Mouse (Mus musculus) kidney, embryonic 16.5 days (tissue): ENCODE results near the gene Lsm2. TPM values are rescaled to one million over a fixed set of nuclear protein-coding genes. Genes with fewer than 3 reads are reported as not detected.
A peak's percentile ranks its signal among the peaks of the same experiment; 100 is the strongest.
"Not testable (repeated sequence)": the region's sequence is repeated elsewhere in the genome, so short reads cannot be mapped to it uniquely, and the experiment has no call there.

Source experiments
- ATAC-seq: fragments of 200-750 bp; cut with Nextera tagmentation; 2 replicates; pipeline ENCODE4 v1.8.0; 2017; ENCODE audit warnings: moderate TSS enrichment; ENCODE audit not compliant: low FRiP score, low TSS enrichment
- H3K27ac ChIP-seq: fragments of 300-500 bp; sonication (generic); 2 replicates; pipeline ENCODE4 v1.5.1; 2014; ENCODE audit warnings: low read length
- H3K27me3 ChIP-seq: fragments of 300-500 bp; sonication (generic); 2 replicates; pipeline ENCODE4 v1.6.1; 2014; ENCODE audit warnings: low read length, control low read depth, mixed read lengths; ENCODE audit not compliant: insufficient read depth
- H3K36me3 ChIP-seq: fragments of 300-500 bp; sonication (generic); 2 replicates; pipeline ENCODE4 v1.6.1; 2014; ENCODE audit warnings: low read length, control low read depth, mixed read lengths; ENCODE audit not compliant: insufficient read depth
- H3K4me1 ChIP-seq: fragments of 300-500 bp; sonication (generic); 2 replicates; pipeline ENCODE4 v1.6.1; 2014; ENCODE audit warnings: low read length, control low read depth, mixed read lengths; ENCODE audit not compliant: insufficient read depth
- H3K4me2 ChIP-seq: fragments of 300-500 bp; sonication (generic); replicated peaks from 2 replicates; pipeline ENCODE4 v1.6.1; 2014; ENCODE audit warnings: low read depth, low read length
- H3K4me3 ChIP-seq: fragments of 300-500 bp; sonication (generic); 2 replicates; pipeline ENCODE4 v1.5.1; 2014; ENCODE audit warnings: mild to moderate bottlenecking, low read length
- H3K9ac ChIP-seq: fragments of 300-500 bp; sonication (generic); replicated peaks from 2 replicates; pipeline ENCODE4 v1.6.1; 2014; ENCODE audit warnings: low read length
- H3K9me3 ChIP-seq: fragments of 300-500 bp; sonication (generic); 2 replicates; pipeline ENCODE4 v1.6.1; 2016; ENCODE audit warnings: low read length, control low read depth
- WGBS: fragments of 180-500 bp; shearing (Covaris S2); extraction: QIAGEN DNeasy Blood & Tissue Kit; methylation state at CpG from one replicate; pipeline ENCODE4 v1.1.7; 2014; 5-methylcytosine and 5-hydroxymethylcytosine counted together
- polyA plus RNA-seq: library from polyadenylated mRNA; unstranded; fragments of >200 nt; fragmentation: Nextera tagmentation; extraction: Ambion mirVana; gene quantifications from 2 replicates; pipeline ENCODE4 v1.2.1, GENCODE M21; 2015

Gene Lsm2
- polyA plus RNA-seq, 1 experiment from 2014 or later, result 206 TPM

DNA sequence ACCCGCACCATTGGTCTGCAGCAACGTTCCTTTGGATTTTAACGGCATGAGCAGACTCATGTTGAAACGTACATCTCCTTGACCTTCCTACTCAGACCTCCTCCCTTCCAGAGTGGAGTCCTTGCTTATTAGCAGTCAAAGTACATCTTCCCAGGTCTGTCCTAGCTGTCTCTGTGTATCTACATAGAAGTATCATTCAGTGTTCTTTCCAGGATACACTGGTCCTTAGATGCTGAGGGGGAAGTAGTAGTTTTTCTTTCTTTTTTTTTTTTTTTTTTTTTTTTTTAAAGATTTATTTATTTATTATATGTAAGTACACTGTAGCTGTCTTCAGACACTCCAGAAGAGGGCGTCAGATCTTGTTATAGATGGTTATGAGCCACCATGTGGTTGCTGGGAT is 24.2 kb downstream of the Lsm2 start:
- H3K4me3 ChIP-seq, H3K9me3 ChIP-seq, ATAC-seq, H3K4me2 ChIP-seq, H3K27ac ChIP-seq, H3K9ac ChIP-seq, H3K27me3 ChIP-seq: not testable (repeated sequence)
- Histone ChIP-seq H3K36me3 (peaks cover 58% of the 10 kb centered on the region), H3K4me1 (peaks cover 17% of the 10 kb centered on the region)
- 94% methylated on average over 4 of the region's 5 CpGs for WGBS

DNA sequence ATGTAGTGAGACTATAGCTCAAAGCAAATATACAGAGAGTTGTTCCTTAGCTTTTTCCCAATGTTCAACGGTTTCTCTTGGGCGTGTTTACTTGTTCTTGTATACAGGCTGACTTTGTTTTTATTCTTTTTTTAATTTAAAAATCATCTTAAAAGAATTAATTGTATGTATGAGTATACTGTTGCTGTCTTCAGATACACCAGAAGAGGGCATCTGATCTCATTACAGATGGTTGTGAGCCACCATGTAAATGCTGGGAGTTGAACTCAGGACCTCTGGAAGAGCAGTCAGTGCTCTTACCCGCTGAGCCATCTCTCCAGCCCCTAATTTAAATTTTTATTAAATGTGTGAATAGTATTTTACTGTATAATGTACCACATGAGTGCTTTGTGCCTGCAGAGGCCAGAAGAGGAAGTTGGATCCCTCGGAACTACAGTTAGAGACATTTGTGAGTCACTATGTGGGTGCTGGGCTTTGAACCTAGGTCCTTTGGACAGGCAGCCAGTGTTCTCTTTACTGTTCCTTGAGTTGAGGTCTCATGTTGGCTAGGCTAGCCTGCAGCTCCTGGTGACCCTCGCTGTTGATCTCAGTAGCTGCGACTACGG is 25.8 kb downstream of the Lsm2 start:
- no peak overlapping the region for H3K4me3 ChIP-seq
- no peaks in the 10 kb centered on the region for H3K27me3 ChIP-seq
- no peak overlapping the region for H3K4me2 ChIP-seq
- H3K27ac ChIP-seq, result no peak overlapping the region
- no peak for ATAC-seq
- WGBS, result 96% methylated on average over 7 of the region's 7 CpGs
- H3K4me1 ChIP-seq, result peaks cover 11% of the 10 kb centered on the region
- no peak overlapping the region for H3K9ac ChIP-seq
- H3K9me3 ChIP-seq, result no peaks in the 10 kb centered on the region
- H3K36me3 ChIP-seq, result peaks cover 74% of the 10 kb centered on the region

DNA sequence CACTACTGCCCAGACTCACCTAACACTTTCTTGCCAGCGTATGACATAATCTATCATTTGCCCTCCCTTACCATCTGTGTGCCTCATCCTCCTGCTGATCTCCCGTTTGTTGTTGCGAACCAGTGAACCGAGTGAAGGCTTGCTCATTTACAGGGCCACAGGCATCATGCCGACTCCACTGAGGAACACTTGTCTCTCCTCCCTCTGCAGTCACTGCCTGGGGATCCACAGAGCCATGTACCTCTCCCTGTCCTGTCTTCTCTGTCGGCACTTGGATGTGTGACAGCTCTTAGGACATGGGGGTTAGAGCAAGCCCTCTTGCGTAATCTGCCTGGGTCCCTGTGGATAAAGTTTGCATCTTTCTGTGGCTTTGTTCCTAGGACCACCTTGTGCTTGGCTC is 27.9 kb downstream of the Lsm2 start:
- Histone ChIP-seq H3K4me1 (no peaks in the 10 kb centered on the region), H3K9me3 (no peaks in the 10 kb centered on the region), H3K4me2 (no peak overlapping the region), H3K36me3 (peaks cover 89% of the 10 kb centered on the region), H3K4me3 (no peak overlapping the region), H3K27ac (no peak overlapping the region), H3K27me3 (no peaks in the 10 kb centered on the region), H3K9ac (no peak overlapping the region)
- 75% methylated on average over 7 of the region's 7 CpGs for WGBS
- no peak for ATAC-seq

DNA sequence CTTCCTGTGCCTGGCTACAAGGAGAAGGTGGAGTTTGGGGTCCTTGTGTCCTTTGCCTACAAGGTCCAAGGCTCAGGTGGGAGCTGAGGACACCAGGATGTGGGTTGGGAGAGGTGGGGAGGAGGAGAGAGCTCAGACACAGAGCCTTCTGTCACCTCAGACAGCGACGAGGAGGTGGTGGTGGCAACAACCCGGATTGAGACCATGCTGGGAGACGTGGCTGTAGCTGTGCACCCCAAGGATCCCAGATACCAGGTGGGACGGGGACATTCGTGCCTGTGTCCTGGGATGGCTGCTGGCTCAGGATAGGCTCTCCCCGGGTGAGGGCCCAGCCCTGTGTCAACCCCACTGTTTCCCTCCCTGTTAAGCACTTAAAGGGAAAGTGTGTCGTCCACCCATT is 29.8 kb downstream of the Lsm2 start:
- Histone ChIP-seq H3K27ac (no peak overlapping the region), H3K27me3 (no peaks in the 10 kb centered on the region), H3K36me3 (peaks cover 92% of the 10 kb centered on the region), H3K4me1 (no peaks in the 10 kb centered on the region), H3K4me3 (no peak overlapping the region), H3K9me3 (no peaks in the 10 kb centered on the region), H3K9ac (no peak overlapping the region), H3K4me2 (no peak overlapping the region)
- no peak for ATAC-seq
- 96% methylated on average over 8 of the region's 8 CpGs for WGBS

DNA sequence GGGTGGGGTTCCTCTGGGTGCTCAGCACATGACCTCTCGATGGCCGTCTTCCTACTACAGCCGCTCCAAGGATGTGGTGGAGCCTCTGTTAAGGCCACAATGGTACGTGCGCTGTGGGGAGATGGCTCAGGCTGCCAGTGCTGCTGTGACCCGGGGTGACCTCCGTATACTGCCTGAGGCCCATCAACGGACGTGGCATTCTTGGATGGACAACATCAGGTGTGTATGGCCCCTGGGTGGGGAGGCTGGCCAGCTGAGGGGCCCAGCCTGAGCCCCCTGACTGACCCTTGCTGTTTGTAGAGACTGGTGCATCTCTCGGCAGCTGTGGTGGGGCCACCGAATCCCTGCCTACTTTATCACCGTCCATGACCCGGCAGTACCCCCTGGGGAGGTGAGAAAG is 30.8 kb downstream of the Lsm2 start:
- Histone ChIP-seq H3K4me3 (no peak overlapping the region), H3K9ac (no peak overlapping the region), H3K36me3 (peaks cover 85% of the 10 kb centered on the region), H3K27ac (no peak overlapping the region), H3K9me3 (no peaks in the 10 kb centered on the region), H3K27me3 (no peaks in the 10 kb centered on the region), H3K4me2 (no peak overlapping the region), H3K4me1 (no peaks in the 10 kb centered on the region)
- no peak for ATAC-seq
- WGBS, result 78% methylated on average over 13 of the region's 13 CpGs

DNA sequence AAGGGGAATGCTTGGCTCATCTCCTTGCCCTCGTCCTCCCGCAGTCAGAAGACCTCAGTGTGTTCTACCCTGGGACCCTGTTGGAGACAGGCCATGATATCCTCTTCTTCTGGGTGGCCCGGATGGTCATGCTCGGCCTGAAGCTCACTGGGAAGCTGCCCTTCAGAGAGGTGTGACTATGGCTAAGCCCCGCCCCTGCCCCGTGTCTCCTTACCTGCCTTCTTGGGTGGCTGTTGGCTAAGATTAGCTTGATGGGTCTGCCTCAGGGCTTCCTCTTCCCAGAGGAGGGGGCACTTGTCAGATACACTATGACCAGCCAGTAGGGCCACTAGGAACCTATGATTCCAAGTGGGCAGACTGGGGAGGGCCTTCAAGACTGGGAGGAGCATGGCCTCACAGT is 31.6 kb downstream of the Lsm2 start:
- Histone ChIP-seq H3K4me1 (no peaks in the 10 kb centered on the region), H3K4me2 (no peak overlapping the region), H3K27ac (no peak overlapping the region), H3K27me3 (no peaks in the 10 kb centered on the region), H3K4me3 (no peak overlapping the region), H3K36me3 (peaks cover 77% of the 10 kb centered on the region), H3K9ac (no peak overlapping the region), H3K9me3 (no peaks in the 10 kb centered on the region)
- WGBS, result 82% methylated on average over 6 of the region's 6 CpGs
- no peak for ATAC-seq

DNA sequence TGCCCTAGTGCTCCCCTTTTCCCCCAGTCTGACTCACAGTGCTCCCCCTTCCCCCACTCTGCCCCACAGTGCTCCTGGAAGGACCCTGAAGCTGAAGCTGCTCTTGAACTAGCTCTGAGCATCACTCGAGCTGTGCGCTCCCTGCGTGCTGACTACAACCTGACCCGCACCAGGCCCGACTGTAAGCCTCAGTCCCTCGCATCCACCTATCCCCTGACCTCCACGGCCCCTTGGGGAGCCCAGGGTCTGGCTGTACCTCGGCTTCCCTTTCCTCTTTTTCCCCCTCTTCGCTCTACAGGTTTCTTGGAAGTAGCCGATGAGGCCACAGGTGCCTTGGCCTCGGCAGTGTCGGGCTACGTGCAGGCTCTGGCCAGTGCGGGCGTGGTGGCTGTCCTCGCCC is 33.6 kb downstream of the Lsm2 start:
- no peaks in the 10 kb centered on the region for H3K4me1 ChIP-seq
- no peaks in the 10 kb centered on the region for H3K9me3 ChIP-seq
- ATAC-seq, result no peak
- WGBS, result 90% methylated on average over 16 of the region's 16 CpGs
- no peak overlapping the region for H3K9ac ChIP-seq
- no peak overlapping the region for H3K27ac ChIP-seq
- H3K36me3 ChIP-seq, result peaks cover 60% of the 10 kb centered on the region
- no peaks in the 10 kb centered on the region for H3K27me3 ChIP-seq
- no peak overlapping the region for H3K4me3 ChIP-seq
- no peak overlapping the region for H3K4me2 ChIP-seq

DNA sequence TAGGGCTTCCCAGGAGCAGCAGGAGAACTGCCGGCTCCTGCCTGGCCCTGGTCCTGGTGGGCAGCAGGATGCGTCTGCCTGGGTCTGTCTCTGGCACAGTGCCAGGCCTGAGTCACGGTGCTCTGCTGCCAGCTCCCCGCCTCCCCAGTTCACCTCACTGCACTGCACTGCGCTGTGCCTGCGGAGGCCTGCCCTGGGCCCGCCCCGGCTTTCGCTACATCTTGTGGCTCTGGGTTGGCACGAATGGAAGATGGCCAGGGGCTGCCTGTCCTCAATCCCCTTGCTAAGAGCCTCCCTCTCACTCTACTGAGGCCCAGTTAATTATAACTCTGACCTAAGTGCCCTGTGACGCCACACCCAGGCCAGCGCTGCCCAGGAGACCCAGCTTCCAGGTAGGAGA is 34.7 kb downstream of the Lsm2 start, which contains the start of gene Vwa7:
Vwa7 (plus strand) TSS at position 204 of the 400 bp plus-strand sequence.
- Histone ChIP-seq H3K36me3 (peaks cover 49% of the 10 kb centered on the region), H3K27me3 (no peaks in the 10 kb centered on the region), H3K4me1 (peaks cover 2% of the 10 kb centered on the region), H3K27ac (no peak within 1 kb of the TSS), H3K4me3 (no peak within 1 kb of the TSS), H3K4me2 (no peak within 1 kb of the TSS), H3K9ac (no peak within 1 kb of the TSS; the same call in 1 of the 2 replicates), H3K9me3 (no peaks in the 10 kb centered on the region)
- WGBS, result 64% methylated on average over 12 of the region's 12 CpGs
- peak; percentile 39 for ATAC-seq

DNA sequence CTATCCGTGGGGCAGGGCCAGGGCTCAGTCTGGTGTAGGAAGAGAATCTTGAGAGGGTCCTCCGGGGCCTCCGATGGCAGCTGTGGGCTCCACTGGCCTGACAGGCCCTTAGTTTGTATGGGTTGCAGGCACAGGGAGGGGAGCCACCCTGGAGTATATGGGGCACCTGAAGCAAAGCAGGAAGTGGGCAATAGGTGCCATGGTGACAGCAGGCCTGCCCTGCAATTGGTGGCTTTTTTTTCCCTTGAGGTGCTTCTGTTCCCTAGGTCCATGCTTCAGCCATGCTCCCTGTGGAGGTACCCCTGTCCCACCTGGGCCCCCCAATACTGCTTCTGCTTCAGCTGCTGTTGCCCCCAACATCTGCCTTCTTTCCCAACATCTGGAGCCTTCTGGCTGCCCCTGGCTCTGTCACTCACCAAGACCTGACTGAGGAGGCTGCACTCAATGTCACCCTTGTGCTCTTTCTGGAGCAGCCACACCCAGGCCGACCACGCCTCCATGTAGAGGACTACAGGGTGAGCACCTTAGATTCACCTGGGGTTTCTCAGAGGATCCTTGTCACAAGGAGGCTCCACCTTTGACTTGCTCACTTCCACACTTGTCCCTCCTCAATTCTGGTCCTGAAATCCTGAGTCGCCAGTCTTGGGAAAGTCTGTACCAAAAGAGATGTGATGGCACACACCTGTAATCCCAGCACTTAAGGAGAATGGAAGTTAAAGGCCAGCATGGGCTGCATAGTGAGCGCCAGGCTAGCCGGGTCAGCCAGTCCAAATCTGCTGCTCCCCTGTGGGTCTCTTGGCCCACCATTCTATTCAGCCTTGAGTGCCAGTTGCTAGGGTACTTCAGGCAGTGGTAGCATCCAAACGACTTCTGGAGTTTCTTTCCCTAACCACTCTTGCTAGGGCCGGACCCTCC is 35.4 kb downstream of the Lsm2 start:
- Histone ChIP-seq H3K36me3 (peaks cover 43% of the 10 kb centered on the region), H3K4me1 (peaks cover 5% of the 10 kb centered on the region), H3K9ac (no peak overlapping the region; the same call in 1 of the 2 replicates), H3K9me3 (no peaks in the 10 kb centered on the region), H3K4me3 (no peak overlapping the region), H3K27me3 (no peaks in the 10 kb centered on the region), H3K27ac (no peak overlapping the region), H3K4me2 (no peak overlapping the region)
- ATAC-seq, result no peak
- WGBS, result 80% methylated on average over 10 of the region's 10 CpGs

DNA sequence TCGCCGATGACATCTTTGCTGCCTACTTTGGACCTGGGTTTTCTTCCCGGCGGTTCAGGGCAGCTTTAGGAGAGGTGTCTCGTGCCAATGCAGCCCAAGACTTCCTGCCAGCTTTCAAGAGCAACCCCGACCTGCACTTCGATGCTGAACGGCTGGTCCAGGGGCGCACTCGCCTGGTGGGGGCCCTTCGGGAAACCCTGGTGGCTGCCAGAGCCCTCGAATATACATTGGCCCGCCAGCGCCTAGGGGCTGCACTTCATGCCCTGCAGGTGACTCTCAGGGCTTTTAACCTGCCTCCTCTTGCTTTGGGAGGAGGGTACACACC is 36.0 kb downstream of the Lsm2 start:
- H3K36me3 ChIP-seq, result peaks cover 36% of the 10 kb centered on the region
- peaks cover 5% of the 10 kb centered on the region for H3K4me1 ChIP-seq
- no peaks in the 10 kb centered on the region for H3K27me3 ChIP-seq
- no peak overlapping the region for H3K4me3 ChIP-seq
- WGBS, result 71% methylated on average over 14 of the region's 14 CpGs
- ATAC-seq, result no peak
- no peak overlapping the region for H3K4me2 ChIP-seq
- H3K9me3 ChIP-seq, result no peaks in the 10 kb centered on the region
- no peak overlapping the region for H3K9ac ChIP-seq
- H3K27ac ChIP-seq, result no peak overlapping the region
